Mouse (Mus musculus) hindbrain, embryonic 14.5 days (tissue): Measurements from ENCODE around the gene Gpr68. TPM values are rescaled to one million over a fixed set of nuclear protein-coding genes. Genes with fewer than 3 reads are reported as not detected.
A peak's percentile ranks its signal among the peaks of the same experiment; 100 is the strongest.

Source experiments
- ATAC-seq: fragments of 200-750 bp; cut with Nextera tagmentation; 2 replicates; pipeline ENCODE4 v1.8.0; 2017; ENCODE audit warnings: moderate number of reproducible peaks, mild to moderate bottlenecking, moderate TSS enrichment, moderate library complexity; ENCODE audit not compliant: low FRiP score
- DNase-seq: peaks from one replicate; pipeline ENCODE4 v3.0.0-alpha.2; 2015; ENCODE audit warnings: low spot score
- H3K27ac ChIP-seq: fragments of 300-500 bp; sonication (generic); 2 replicates; pipeline ENCODE4 v1.5.1; 2014; ENCODE audit warnings: mild to moderate bottlenecking, moderate library complexity
- H3K27me3 ChIP-seq: fragments of 300-500 bp; sonication (generic); 2 replicates; pipeline ENCODE4 v1.6.1; 2014; ENCODE audit warnings: mild to moderate bottlenecking, low read length, mixed read lengths; ENCODE audit not compliant: control insufficient read depth, insufficient read depth
- H3K36me3 ChIP-seq: fragments of 300-500 bp; sonication (generic); replicated peaks from 2 replicates; pipeline ENCODE4 v1.6.1; 2014; ENCODE audit not compliant: control insufficient read depth, insufficient read depth
- H3K4me1 ChIP-seq: fragments of 300-500 bp; sonication (generic); replicated peaks from 2 replicates; pipeline ENCODE4 v1.6.1; 2014; ENCODE audit warnings: antibody characterized with exemption, low read length, mixed read lengths; ENCODE audit not compliant: control insufficient read depth, insufficient read depth
- H3K4me2 ChIP-seq: fragments of 300-500 bp; sonication (generic); replicated peaks from 2 replicates; pipeline ENCODE4 v1.6.1; 2014; ENCODE audit warnings: mild to moderate bottlenecking, moderate library complexity
- H3K4me3 ChIP-seq: fragments of 300-500 bp; sonication (generic); replicated peaks from 2 replicates; pipeline ENCODE4 v1.5.1; 2014; ENCODE audit warnings: mild to moderate bottlenecking, low read length
- H3K9ac ChIP-seq: fragments of 300-500 bp; sonication (generic); 2 replicates; pipeline ENCODE4 v1.6.1; 2014
- H3K9me3 ChIP-seq: fragments of 300-500 bp; sonication (generic); 2 replicates; pipeline ENCODE4 v1.6.1; 2016; ENCODE audit warnings: low read length; ENCODE audit not compliant: control insufficient read depth
- WGBS: fragments of 180-500 bp; shearing (Covaris S2); extraction: QIAGEN DNeasy Blood & Tissue Kit; methylation state at CpG from one replicate; pipeline ENCODE4 v1.1.7; 2014; 5-methylcytosine and 5-hydroxymethylcytosine counted together
- polyA plus RNA-seq: library from polyadenylated mRNA; unstranded; fragments of >200 nt; fragmentation: Nextera tagmentation; extraction: Ambion mirVana; gene quantifications from 2 replicates; pipeline ENCODE4 v1.2.1, GENCODE M21; 2014

The Gpr68 gene
- polyA plus RNA-seq, 1 experiment from 2014 or later: 3.7 TPM

- DNase-seq (no peak), ATAC-seq (0 out of 2 replicates have a peak, but pooled peaks have one; percentile 26)
- H3K4me2 ChIP-seq: no peak overlapping the region
- no peaks in the 10 kb centered on the region for H3K9me3 ChIP-seq
- H3K4me1 ChIP-seq: no peaks in the 10 kb centered on the region
- H3K4me3 ChIP-seq: no peak overlapping the region
- 46% methylated on average over 11 of the region's 11 CpGs for WGBS
- H3K36me3 ChIP-seq: no peaks in the 10 kb centered on the region
- H3K27me3 ChIP-seq: no peaks in the 10 kb centered on the region
- no peak overlapping the region for H3K27ac ChIP-seq
- no peak overlapping the region for H3K9ac ChIP-seq
These were observed 60.4 kb downstream of the Gpr68 start for GRCm38 (mm10) chr12:100847437-100848080.

GRCm38 (mm10) chr12:100846566-100846965 is 61.4 kb downstream of the Gpr68 start:
- no peak overlapping the region for H3K27ac ChIP-seq
- no peak for DNase-seq
- H3K27me3 ChIP-seq: no peaks in the 10 kb centered on the region
- 30% methylated on average over 1 of the region's 1 CpGs for WGBS
- ATAC-seq: no peak
- H3K4me2 ChIP-seq: no peak overlapping the region
- H3K9me3 ChIP-seq: no peaks in the 10 kb centered on the region
- no peak overlapping the region for H3K9ac ChIP-seq
- H3K36me3 ChIP-seq: no peaks in the 10 kb centered on the region
- H3K4me1 ChIP-seq: no peaks in the 10 kb centered on the region
- H3K4me3 ChIP-seq: no peak overlapping the region

GRCm38 (mm10) chr12:100845829-100846228 is 62.2 kb downstream of the Gpr68 start:
- Histone ChIP-seq H3K36me3 (no peaks in the 10 kb centered on the region), H3K27me3 (no peaks in the 10 kb centered on the region), H3K9ac (no peak overlapping the region), H3K4me3 (no peak overlapping the region), H3K4me1 (no peaks in the 10 kb centered on the region), H3K9me3 (no peaks in the 10 kb centered on the region), H3K27ac (no peak overlapping the region), H3K4me2 (no peak overlapping the region)
- no peak for DNase-seq
- 30% methylated on average over 2 of the region's 2 CpGs for WGBS
- ATAC-seq: no peak

DNA sequence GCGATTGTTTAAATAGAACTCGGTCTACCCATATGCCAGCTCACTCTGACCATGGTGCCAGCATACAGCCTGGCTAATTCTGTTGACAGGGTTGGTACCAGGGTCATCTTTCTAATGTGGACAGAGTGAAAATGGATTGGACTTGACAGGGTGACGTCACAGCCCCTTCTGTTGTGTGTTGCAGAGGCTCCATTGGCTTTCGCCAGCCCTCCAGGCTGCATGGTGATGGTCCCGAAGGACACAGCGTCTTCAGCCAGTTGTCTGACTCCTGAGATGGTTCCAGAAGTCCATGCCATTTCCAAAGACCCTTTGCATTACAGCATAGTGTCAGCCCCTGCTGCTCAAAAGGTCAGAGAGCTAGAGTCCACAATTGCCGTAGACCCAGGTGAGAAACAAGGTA is 63.5 kb downstream of the Gpr68 start:
- Histone ChIP-seq H3K4me2 (no peak overlapping the region), H3K27ac (no peak overlapping the region), H3K27me3 (no peaks in the 10 kb centered on the region), H3K4me1 (no peaks in the 10 kb centered on the region), H3K9me3 (no peaks in the 10 kb centered on the region), H3K36me3 (no peaks in the 10 kb centered on the region), H3K9ac (no peak overlapping the region), H3K4me3 (no peak overlapping the region)
- WGBS: 81% methylated on average over 7 of the region's 7 CpGs
- ATAC-seq (no peak), DNase-seq (no peak)

GRCm38 (mm10) chr12:100843171-100843570 is 64.8 kb downstream of the Gpr68 start:
- no peak overlapping the region for H3K4me3 ChIP-seq
- 0 out of 2 replicates have a peak, but pooled peaks cover 2% of the 10 kb centered on the region for H3K4me1 ChIP-seq
- H3K27ac ChIP-seq: no peak overlapping the region
- H3K9me3 ChIP-seq: no peaks in the 10 kb centered on the region
- ATAC-seq (no peak), DNase-seq (no peak)
- 82% methylated on average over 4 of the region's 4 CpGs for WGBS
- no peaks in the 10 kb centered on the region for H3K27me3 ChIP-seq
- H3K9ac ChIP-seq: no peak overlapping the region
- H3K36me3 ChIP-seq: no peaks in the 10 kb centered on the region
- no peak overlapping the region for H3K4me2 ChIP-seq

DNA sequence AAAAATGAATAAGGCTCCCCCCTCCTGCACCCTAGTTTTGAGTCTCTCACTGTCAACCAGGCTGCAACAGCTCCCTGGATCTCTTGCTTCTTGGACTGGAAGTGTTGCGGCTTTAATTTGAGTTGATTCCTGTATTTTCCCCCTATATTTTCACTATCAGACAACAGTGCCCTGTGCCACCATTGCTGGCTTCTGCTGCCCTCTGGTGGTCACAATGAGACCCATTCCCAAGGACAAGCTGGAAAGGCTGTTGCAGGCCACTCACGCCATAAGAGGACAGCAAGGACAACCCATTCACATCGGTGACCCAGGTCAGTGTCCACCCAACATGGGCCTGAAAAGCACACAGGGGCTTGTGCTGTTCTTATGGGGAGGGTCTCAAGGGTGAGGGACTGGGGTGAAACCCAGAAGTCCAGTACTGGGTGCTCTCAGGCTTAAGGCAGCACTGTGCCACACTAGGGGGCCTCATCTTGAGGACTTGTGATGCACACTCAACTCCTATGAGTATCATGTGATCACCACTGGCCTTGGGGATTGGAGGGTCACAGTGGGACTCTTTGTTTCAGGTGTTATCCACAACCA is 66.7 kb downstream of the Gpr68 start:
- WGBS: 23% methylated on average over 3 of the region's 3 CpGs
- H3K4me2 ChIP-seq: no peak overlapping the region
- peak; percentile 75; the same call in 1 of the 2 replicates for ATAC-seq

DNA sequence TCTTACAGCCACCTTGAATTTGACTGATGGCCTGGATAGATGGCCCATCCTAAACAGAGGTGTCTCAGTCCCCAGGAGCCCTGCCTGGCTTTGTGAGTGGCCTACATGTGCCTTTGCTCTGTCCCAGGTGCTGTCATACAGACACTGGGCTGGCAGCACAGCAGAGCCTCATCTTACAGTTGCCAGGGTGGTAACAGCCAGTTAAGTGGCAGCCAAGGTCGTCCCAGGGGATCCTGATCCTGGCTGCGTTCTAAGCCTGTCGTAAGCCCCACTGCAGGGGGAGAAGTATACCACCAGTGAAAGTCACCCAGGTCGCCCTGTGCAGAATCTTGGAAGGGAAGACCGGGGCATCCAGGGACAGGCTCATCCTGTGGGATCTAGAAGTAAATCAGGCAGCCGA is 68.1 kb downstream of the Gpr68 start:
- DNase-seq: no peak
- Histone ChIP-seq H3K9me3 (no peaks in the 10 kb centered on the region), H3K4me2 (no peak overlapping the region), H3K27ac (no peak overlapping the region), H3K27me3 (no peaks in the 10 kb centered on the region), H3K36me3 (no peaks in the 10 kb centered on the region), H3K4me1 (0 out of 2 replicates have a peak, but pooled peaks cover 2% of the 10 kb centered on the region), H3K9ac (no peak overlapping the region), H3K4me3 (no peak overlapping the region)
- 69% methylated on average over 6 of the region's 6 CpGs for WGBS
- peak; percentile 13; the same call in 1 of the 2 replicates for ATAC-seq

More for the DNA sequence above, 66.7 kb downstream of the Gpr68 start:
- Histone ChIP-seq H3K9ac (no peak overlapping the region), H3K36me3 (no peaks in the 10 kb centered on the region), H3K27me3 (no peaks in the 10 kb centered on the region), H3K4me1 (0 out of 2 replicates have a peak, but pooled peaks cover 2% of the 10 kb centered on the region), H3K9me3 (no peaks in the 10 kb centered on the region), H3K27ac (no peak overlapping the region), H3K4me3 (no peak overlapping the region)
- DNase-seq: peak; percentile 88

GRCm38 (mm10) chr12:100839079-100839600 is 68.9 kb downstream of the Gpr68 start:
- H3K27ac ChIP-seq: no peak overlapping the region
- 0 out of 2 replicates have a peak, but pooled peaks cover 2% of the 10 kb centered on the region for H3K4me1 ChIP-seq
- H3K4me3 ChIP-seq: no peak overlapping the region
- DNase-seq: no peak
- no peaks in the 10 kb centered on the region for H3K27me3 ChIP-seq
- ATAC-seq: no peak
- H3K9me3 ChIP-seq: no peaks in the 10 kb centered on the region
- H3K9ac ChIP-seq: no peak overlapping the region
- H3K36me3 ChIP-seq: no peaks in the 10 kb centered on the region
- no peak overlapping the region for H3K4me2 ChIP-seq
- 38% methylated on average over 8 of the region's 8 CpGs for WGBS

- no peaks in the 10 kb centered on the region for H3K27me3 ChIP-seq
- H3K9me3 ChIP-seq: no peaks in the 10 kb centered on the region
- no peak overlapping the region for H3K4me2 ChIP-seq
- no peak overlapping the region for H3K27ac ChIP-seq
- DNase-seq (no peak), ATAC-seq (no peak)
- H3K4me1 ChIP-seq: 0 out of 2 replicates have a peak, but pooled peaks cover 2% of the 10 kb centered on the region
- no peak overlapping the region for H3K9ac ChIP-seq
- WGBS: 87% methylated on average over 3 of the region's 3 CpGs
- no peaks in the 10 kb centered on the region for H3K36me3 ChIP-seq
- no peak overlapping the region for H3K4me3 ChIP-seq
These were observed 70.8 kb downstream of the Gpr68 start for GRCm38 (mm10) chr12:100837208-100837607.
